Mouse (Mus musculus) heart, postnatal 0 days (tissue): ENCODE measurements around the gene Srsx. TPM values are rescaled to one million over a fixed set of nuclear protein-coding genes. Genes with fewer than 3 reads are reported as not detected.
"Not testable (repeated sequence)": the region's sequence is repeated elsewhere in the genome, so short reads cannot be mapped to it uniquely, and the experiment has no call there.

Experiments
- ATAC-seq: fragments of 200-750 bp; cut with Nextera tagmentation; 2 replicates; pipeline ENCODE4 v1.8.0; 2017; ENCODE audit warnings: low read depth, moderate number of reproducible peaks, moderate library complexity; ENCODE audit not compliant: insufficient read depth
- DNase-seq: peaks from one replicate; pipeline ENCODE4 v3.0.0-alpha.2; 2016; ENCODE audit warnings: low spot score
- H3K27ac ChIP-seq: fragments of 300-500 bp; sonication (generic); 2 replicates; pipeline ENCODE4 v1.5.1; 2014; ENCODE audit warnings: low read depth, mild to moderate bottlenecking
- H3K27me3 ChIP-seq: fragments of 300-500 bp; sonication (generic); 2 replicates; pipeline ENCODE4 v1.6.1; 2014; ENCODE audit warnings: low read length, mixed read lengths; ENCODE audit not compliant: control insufficient read depth, insufficient read depth
- H3K36me3 ChIP-seq: fragments of 300-500 bp; sonication (generic); replicated peaks from 2 replicates; pipeline ENCODE4 v1.6.1; 2014; ENCODE audit warnings: low read length, mixed read lengths; ENCODE audit not compliant: control insufficient read depth, insufficient read depth
- H3K4me1 ChIP-seq: fragments of 300-500 bp; sonication (generic); 2 replicates; pipeline ENCODE4 v1.6.1; 2014; ENCODE audit warnings: antibody characterized with exemption; ENCODE audit not compliant: control insufficient read depth, insufficient read depth
- H3K4me2 ChIP-seq: fragments of 300-500 bp; sonication (generic); 2 replicates; pipeline ENCODE4 v1.6.1; 2014; ENCODE audit warnings: low read depth, mild to moderate bottlenecking, low read length, moderate library complexity
- H3K4me3 ChIP-seq: fragments of 300-500 bp; sonication (generic); 2 replicates; pipeline ENCODE4 v1.5.1; 2014; ENCODE audit warnings: low read depth, low read length
- H3K9ac ChIP-seq: fragments of 300-500 bp; sonication (generic); replicated peaks from 2 replicates; pipeline ENCODE4 v1.6.1; 2014; ENCODE audit warnings: low read depth, low read length, mixed read lengths
- H3K9me3 ChIP-seq: fragments of 300-500 bp; sonication (generic); replicated peaks from 2 replicates; pipeline ENCODE4 v1.6.1; 2016; ENCODE audit warnings: low read length; ENCODE audit not compliant: control insufficient read depth
- WGBS: fragments of 180-500 bp; shearing (Covaris S2); extraction: QIAGEN DNeasy Blood & Tissue Kit; methylation state at CpG from one replicate; pipeline ENCODE4 v1.1.7; 2014; 5-methylcytosine and 5-hydroxymethylcytosine counted together
- polyA plus RNA-seq: library from polyadenylated mRNA; unstranded; fragments of >200 nt; fragmentation: Nextera tagmentation; extraction: Ambion mirVana; gene quantifications from 2 replicates; pipeline ENCODE4 v1.2.1, GENCODE M21; 2015
- total RNA-seq: library from RNA; depleted of rRNA; stranded (reverse); fragments of >200 nt; gene quantifications from 2 replicates; pipeline ENCODE4 v1.2.3, GENCODE M21; 2014; ENCODE audit warnings: low replicate concordance; rRNA removed

The Srsx gene
- total RNA-seq, result not detected in 2 replicates
- polyA plus RNA-seq, result not detected in 2 replicates

- not testable (repeated sequence) for H3K4me3 ChIP-seq, ATAC-seq, H3K4me1 ChIP-seq, H3K9me3 ChIP-seq, H3K4me2 ChIP-seq, DNase-seq, H3K9ac ChIP-seq, H3K27ac ChIP-seq, H3K36me3 ChIP-seq, H3K27me3 ChIP-seq
- no CpG with 5 or more reads among the region's 1 CpGs for WGBS
Measured at GRCm38 (mm10) chrX:123222381-123222780, at the start of gene Srsx. Gene Srsx (minus strand): TSS chrX:123222481.

GRCm38 (mm10) chrX:123246807-123247206 lies 24.5 kb upstream of the Srsx start, which contains the start of gene Gm17577:
Gene Gm17577 (minus strand): TSS chrX:123246907.
- H3K27me3 ChIP-seq, DNase-seq, H3K4me3 ChIP-seq, H3K9me3 ChIP-seq, H3K36me3 ChIP-seq, H3K9ac ChIP-seq, H3K27ac ChIP-seq, ATAC-seq, H3K4me2 ChIP-seq, H3K4me1 ChIP-seq: not testable (repeated sequence)
- no CpG with 5 or more reads among the region's 3 CpGs for WGBS

Other genes with a start within 250 kb of the Srsx start
- not detected in 2 replicates for gene Gm17521, start 192.8 kb downstream of the Srsx start, total RNA-seq
- gene Gm17521, start 192.8 kb downstream of the Srsx start, polyA plus RNA-seq, result not detected in 2 replicates
- gene Cldn34c1, start 119.0 kb downstream of the Srsx start, total RNA-seq, result 3.2 and 5.0 TPM in 2 replicates
- 9.7 and 10.5 TPM in 2 replicates for gene Cldn34c1, start 119.0 kb downstream of the Srsx start, polyA plus RNA-seq
- gene Gm17577, start 24.4 kb upstream of the Srsx start, total RNA-seq, result not detected in 2 replicates
- not detected in 2 replicates for gene Gm17577, start 24.4 kb upstream of the Srsx start, polyA plus RNA-seq